Mouse (Mus musculus): ENCODE results near the gene Cd300ld2. TPM values are rescaled to one million over a fixed set of nuclear protein-coding genes. Genes with fewer than 3 reads are reported as not detected.
A peak's percentile ranks its signal among the peaks of the same experiment; 100 is the strongest.

The Cd300ld2 gene
- polyA plus RNA-seq, 1 experiment, result not detected

DNA sequence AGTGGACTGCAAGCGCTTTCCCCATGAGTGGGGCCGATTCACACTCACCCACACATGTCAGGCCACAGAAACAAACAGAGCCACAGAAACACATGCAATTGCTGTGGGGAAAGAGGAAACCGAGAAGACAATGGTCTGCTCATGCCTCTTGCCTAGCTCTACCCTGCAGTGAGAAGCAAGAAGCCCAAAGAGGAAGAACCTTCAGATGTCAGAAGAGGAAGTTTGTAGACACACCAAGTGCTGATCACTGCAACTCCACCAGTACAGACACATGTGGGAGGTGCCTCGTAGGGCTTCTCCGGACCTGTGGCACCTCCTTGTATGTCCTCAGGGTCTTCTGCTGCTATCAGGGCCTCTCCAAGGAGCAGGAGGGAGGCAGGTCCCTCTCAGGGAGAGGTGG lies 11.9 kb downstream of the Cd300ld2 start:
- Histone ChIP-seq H3K4me1 (peaks cover 37% of the 10 kb centered on the region), H3K4me3 (replicated peaks) (peak overlapping the region; percentile 72), H3K36me3 (replicated peaks; ENCODE audit: low read length) (no peaks in the 10 kb centered on the region), H3K9me3 (peaks cover 7% of the 10 kb centered on the region; the same call in 1 of the 2 replicates), H3K27me3 (replicated peaks) (peaks cover 55% of the 10 kb centered on the region)
- no peak for TF ChIP-seq GATA1 (IDR thresholded peaks at IDR 0.05; ENCODE audit: borderline replicate concordance, low read length)
- no peak for TF ChIP-seq FLI1 (IDR thresholded peaks at IDR 0.05; ENCODE audit: low read length)

DNA sequence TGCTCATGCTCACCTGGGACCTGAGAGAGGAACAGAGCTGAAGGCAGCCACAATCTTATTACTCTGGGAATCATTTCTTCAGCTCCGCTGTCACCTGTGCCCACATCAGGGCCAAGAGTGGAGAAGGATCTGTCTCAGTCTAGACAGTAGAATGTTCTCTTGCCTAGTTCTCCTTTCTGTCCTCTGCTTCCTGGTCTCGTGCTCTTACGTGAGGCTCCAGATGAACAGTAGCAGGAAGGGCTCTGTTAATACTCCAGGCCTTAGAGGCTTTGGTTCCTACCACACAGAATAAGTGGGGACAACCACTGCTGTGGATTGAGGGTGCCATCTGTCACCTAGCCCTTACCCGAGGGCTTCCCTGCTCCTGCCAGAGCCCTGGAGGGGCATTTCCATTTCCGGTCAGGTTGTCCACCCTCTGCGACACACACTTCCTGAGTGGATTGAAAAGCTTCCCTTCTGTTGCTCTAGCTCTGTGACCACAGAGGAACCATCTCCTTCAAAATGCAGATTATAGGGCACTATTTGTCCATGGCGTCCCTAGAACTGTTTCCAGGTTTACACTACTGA lies 14.4 kb downstream of the Cd300ld2 start, which contains the start of gene Cd300c2:
Gene Cd300c2, minus strand, starts transcription at position 407 of the 567 bp plus-strand sequence.
- Histone ChIP-seq H3K27me3 (replicated peaks) (peaks cover 64% of the 10 kb centered on the region), H3K36me3 (replicated peaks; ENCODE audit: low read length) (no peaks in the 10 kb centered on the region), H3K4me1 (peaks cover 49% of the 10 kb centered on the region), H3K4me3 (replicated peaks) (peak within 1 kb of the TSS; percentile 79), H3K9me3 (peaks cover 7% of the 10 kb centered on the region; the same call in 1 of the 2 replicates)
- TF ChIP-seq FLI1 (IDR thresholded peaks at IDR 0.05; ENCODE audit: low read length) (no peak), GATA1 (IDR thresholded peaks at IDR 0.05; ENCODE audit: borderline replicate concordance, low read length) (no peak)

DNA sequence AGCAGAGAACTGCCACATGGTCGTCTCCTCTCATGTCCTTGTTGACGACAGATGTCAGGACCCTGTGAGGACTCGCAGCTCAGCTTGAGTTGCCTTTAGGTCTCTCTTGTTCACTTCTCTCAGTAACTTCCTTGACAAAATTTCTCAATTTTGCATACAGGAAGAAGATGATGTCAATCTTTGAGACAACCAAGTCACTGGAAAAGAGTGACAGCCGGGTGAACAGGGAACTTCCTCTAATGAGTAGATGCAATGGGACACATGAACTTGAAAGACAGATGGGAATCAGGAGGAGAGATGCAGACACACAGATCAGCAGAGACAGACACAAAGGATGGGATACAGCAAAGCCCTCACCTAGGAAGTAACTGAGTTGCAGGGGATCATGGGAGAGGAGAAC lies 26.2 kb downstream of the Cd300ld2 start, which contains the start of gene Cd300ld:
Gene Cd300ld, minus strand, starts transcription at position 130 of the 400 bp plus-strand sequence.
- no peaks in the 10 kb centered on the region for H3K36me3 ChIP-seq (replicated peaks; ENCODE audit: low read length)
- H3K4me1 ChIP-seq, result peaks cover 13% of the 10 kb centered on the region
- H3K4me3 ChIP-seq (replicated peaks), result peak within 1 kb of the TSS; percentile 15
- H3K27me3 ChIP-seq (replicated peaks), result peaks cover 21% of the 10 kb centered on the region
- TF ChIP-seq GATA1 (IDR thresholded peaks at IDR 0.05; ENCODE audit: borderline replicate concordance, low read length) (no peak), FLI1 (IDR thresholded peaks at IDR 0.05; ENCODE audit: low read length) (no peak)
- no peaks in the 10 kb centered on the region for H3K9me3 ChIP-seq

DNA sequence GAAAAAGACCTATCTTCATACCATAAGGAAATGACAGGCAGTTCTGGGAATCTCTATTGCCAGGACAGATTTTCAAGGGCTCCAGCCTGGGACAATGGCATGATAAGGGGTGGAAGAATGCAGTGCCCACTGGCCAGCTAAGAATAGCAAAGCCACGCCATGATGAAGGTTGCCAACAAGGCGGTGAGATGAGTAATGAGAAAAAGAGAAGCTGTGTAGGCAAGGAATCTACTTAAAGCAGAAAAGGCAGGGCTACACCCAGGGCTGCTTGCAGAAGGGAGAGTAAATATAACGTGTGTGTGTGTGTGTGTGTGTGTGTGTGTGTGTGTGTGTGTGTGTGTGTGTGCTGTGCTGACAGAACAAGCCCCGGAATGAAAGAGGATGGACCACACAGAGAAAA lies 34.1 kb downstream of the Cd300ld2 start:
- H3K36me3 ChIP-seq (replicated peaks; ENCODE audit: low read length), result no peaks in the 10 kb centered on the region
- H3K4me1 ChIP-seq, result peaks cover 30% of the 10 kb centered on the region
- peak overlapping the region; percentile 28 for H3K4me3 ChIP-seq (replicated peaks)
- H3K27me3 ChIP-seq (replicated peaks), result no peaks in the 10 kb centered on the region
- H3K9me3 ChIP-seq, result no peaks in the 10 kb centered on the region
- TF ChIP-seq GATA1 (IDR thresholded peaks at IDR 0.05; ENCODE audit: borderline replicate concordance, low read length), result no peak

DNA sequence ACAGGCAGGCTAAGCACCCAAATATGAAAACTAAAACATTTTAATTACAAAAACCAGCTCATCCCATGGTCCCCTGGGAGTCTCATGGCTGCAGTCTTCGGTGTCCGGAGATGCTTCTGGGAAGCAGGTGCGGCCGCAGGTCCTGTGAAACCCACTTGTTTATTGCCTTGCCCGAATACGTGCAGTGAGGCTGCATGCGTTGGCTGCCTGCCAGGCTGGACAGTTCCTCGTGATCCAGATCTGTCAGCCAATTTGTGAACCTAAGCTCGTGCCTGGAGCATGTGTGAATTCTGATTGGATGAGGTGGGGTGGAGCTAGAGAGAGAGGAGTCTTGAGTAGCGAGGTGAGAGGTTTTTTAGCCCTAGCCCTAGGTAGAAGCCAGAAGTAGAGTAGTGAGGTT lies 43.3 kb downstream of the Cd300ld2 start:
- TF ChIP-seq GATA1 (IDR thresholded peaks at IDR 0.05; ENCODE audit: borderline replicate concordance, low read length) (no peak), FLI1 (IDR thresholded peaks at IDR 0.05; ENCODE audit: low read length) (no peak)
- Histone ChIP-seq H3K4me1 (peaks cover 14% of the 10 kb centered on the region), H3K36me3 (replicated peaks; ENCODE audit: low read length) (no peaks in the 10 kb centered on the region), H3K9me3 (no peaks in the 10 kb centered on the region), H3K27me3 (replicated peaks) (no peaks in the 10 kb centered on the region), H3K4me3 (replicated peaks) (no peak overlapping the region)

DNA sequence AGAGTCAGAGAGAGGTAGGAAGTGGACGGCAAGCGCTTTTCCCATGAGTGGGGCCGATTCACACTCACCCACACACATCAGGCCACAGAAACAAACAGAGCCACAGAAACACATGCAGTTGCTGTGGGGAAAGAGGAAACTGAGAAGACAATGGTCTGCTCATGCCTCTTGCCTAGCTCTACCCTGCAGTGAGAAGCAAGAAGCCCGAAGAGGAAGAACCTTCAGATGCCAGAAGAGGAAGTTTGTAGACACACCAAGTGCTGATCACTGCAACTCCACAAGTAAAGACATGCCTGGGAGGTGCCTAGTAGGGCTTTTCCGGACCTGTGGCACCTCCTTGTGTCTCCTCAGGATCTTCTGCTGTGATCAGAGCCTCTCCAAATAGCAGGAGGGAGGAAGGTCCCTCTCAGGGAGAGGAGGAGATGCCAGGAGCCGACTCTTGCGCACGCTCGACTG lies 47.2 kb downstream of the Cd300ld2 start, which contains the start of gene Cd300c:
Gene Cd300c, minus strand, starts transcription at position 406 of the 456 bp plus-strand sequence.
- Histone ChIP-seq H3K4me1 (peaks cover 30% of the 10 kb centered on the region), H3K9me3 (no peaks in the 10 kb centered on the region), H3K27me3 (replicated peaks) (no peaks in the 10 kb centered on the region), H3K4me3 (replicated peaks) (no peak within 1 kb of the TSS), H3K36me3 (replicated peaks; ENCODE audit: low read length) (no peaks in the 10 kb centered on the region)
- no peak for TF ChIP-seq GATA1 (IDR thresholded peaks at IDR 0.05; ENCODE audit: borderline replicate concordance, low read length)
- no peak for TF ChIP-seq FLI1 (IDR thresholded peaks at IDR 0.05; ENCODE audit: low read length)

DNA sequence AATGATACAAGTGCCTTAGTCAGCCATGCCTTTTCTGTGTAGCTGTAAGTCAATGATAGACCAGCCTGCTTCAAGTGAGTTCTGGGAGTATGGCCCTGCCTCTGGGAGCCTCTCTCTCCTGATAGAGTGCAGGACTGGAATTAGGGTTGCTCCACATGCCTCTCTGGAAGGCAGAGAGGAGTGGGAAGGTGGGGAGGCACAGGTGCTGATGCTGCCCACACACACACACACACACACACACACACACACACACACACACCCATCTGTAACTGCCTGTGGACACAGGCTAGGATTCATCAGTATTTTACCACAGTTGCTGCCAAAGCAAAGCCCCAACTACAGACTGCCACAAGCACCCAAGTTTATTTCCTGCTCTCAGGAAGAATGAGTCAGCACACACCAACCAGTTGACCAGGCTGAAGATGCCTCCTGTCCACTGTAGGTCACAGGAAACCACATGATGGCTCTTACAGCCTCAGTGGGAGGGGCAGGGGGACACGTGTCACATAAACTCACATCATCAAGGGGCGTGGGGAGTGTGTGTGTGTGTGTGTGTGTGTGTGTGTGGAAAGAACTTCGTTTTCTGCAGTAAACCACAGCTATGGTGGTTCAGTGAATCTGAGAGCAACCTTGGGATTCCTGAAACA lies 50.7 kb downstream of the Cd300ld2 start:
- H3K9me3 ChIP-seq, result no peaks in the 10 kb centered on the region
- peak overlapping the region; percentile 82 for H3K4me3 ChIP-seq (replicated peaks)
- H3K36me3 ChIP-seq (replicated peaks; ENCODE audit: low read length), result no peaks in the 10 kb centered on the region
- H3K27me3 ChIP-seq (replicated peaks), result peaks cover 7% of the 10 kb centered on the region
- H3K4me1 ChIP-seq, result peaks cover 61% of the 10 kb centered on the region
- TF ChIP-seq FLI1 (IDR thresholded peaks at IDR 0.05; ENCODE audit: low read length), result no peak
- TF ChIP-seq GATA1 (IDR thresholded peaks at IDR 0.05; ENCODE audit: borderline replicate concordance, low read length), result no peak

DNA sequence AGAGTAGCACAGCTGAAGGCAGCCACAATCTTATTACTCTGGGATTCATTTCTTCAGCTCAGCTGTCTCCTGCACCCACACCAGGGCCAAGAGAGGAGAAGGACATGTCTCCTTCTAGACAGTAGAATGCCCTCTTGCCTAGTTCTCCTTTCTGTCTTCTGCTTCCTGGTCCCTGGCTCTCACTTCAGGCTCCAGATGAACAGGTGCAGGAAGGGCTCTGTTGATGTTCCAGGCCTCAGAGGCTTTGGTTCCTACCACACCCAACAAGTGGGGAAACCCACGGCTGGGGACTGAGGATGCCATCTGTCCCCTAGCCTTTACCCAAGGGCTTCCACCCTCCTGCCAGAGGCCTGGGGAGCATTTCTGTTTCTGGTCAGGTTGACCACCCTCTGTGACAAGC lies 55.6 kb downstream of the Cd300ld2 start:
- Histone ChIP-seq H3K4me1 (peaks cover 66% of the 10 kb centered on the region), H3K4me3 (replicated peaks) (no peak overlapping the region), H3K36me3 (replicated peaks; ENCODE audit: low read length) (no peaks in the 10 kb centered on the region), H3K27me3 (replicated peaks) (peaks cover 25% of the 10 kb centered on the region), H3K9me3 (no peaks in the 10 kb centered on the region)
- TF ChIP-seq FLI1 (IDR thresholded peaks at IDR 0.05; ENCODE audit: low read length) (no peak), GATA1 (IDR thresholded peaks at IDR 0.05; ENCODE audit: borderline replicate concordance, low read length) (no peak)

Other genes starting within 250 kb of the Cd300ld2 start
- gene Btbd17, start 220.2 kb downstream of the Cd300ld2 start, polyA plus RNA-seq (2012; ENCODE audit: insufficient read depth, low replicate concordance), result 0.04 TPM in 1 of 2 replicates, not detected in the other
- not detected in 2 replicates for gene Gpr142, start 217.3 kb downstream of the Cd300ld2 start, polyA plus RNA-seq (2012; ENCODE audit: insufficient read depth, low replicate concordance)
- gene Gprc5c, start 165.0 kb downstream of the Cd300ld2 start, polyA plus RNA-seq (2012; ENCODE audit: insufficient read depth, low replicate concordance), result 3.2 and 4.8 TPM in 2 replicates
- 3.4 and 3.6 TPM in 2 replicates for gene Cd300a, start 126.2 kb downstream of the Cd300ld2 start, polyA plus RNA-seq (2012; ENCODE audit: insufficient read depth, low replicate concordance)
- 1.3 TPM in 1 of 2 replicates, not detected in the other for gene Cd300lb, start 81.8 kb downstream of the Cd300ld2 start, polyA plus RNA-seq (2012; ENCODE audit: insufficient read depth, low replicate concordance)
- not detected in 2 replicates for gene Cd300c, start 47.0 kb downstream of the Cd300ld2 start, polyA plus RNA-seq (2012; ENCODE audit: insufficient read depth, low replicate concordance)
- 0.63 TPM in 1 of 2 replicates, not detected in the other for gene Cd300ld, start 26.3 kb downstream of the Cd300ld2 start, polyA plus RNA-seq (2012; ENCODE audit: insufficient read depth, low replicate concordance)
- gene Cd300c2, start 14.3 kb downstream of the Cd300ld2 start, polyA plus RNA-seq (2012; ENCODE audit: insufficient read depth, low replicate concordance), result 3.5 TPM in 1 of 2 replicates, not detected in the other
- not detected in 2 replicates for gene Cd300ld4, start 10.8 kb upstream of the Cd300ld2 start, polyA plus RNA-seq (2012; ENCODE audit: insufficient read depth, low replicate concordance)
- not detected in 2 replicates for gene Cd300ld5, start 21.6 kb upstream of the Cd300ld2 start, polyA plus RNA-seq (2012; ENCODE audit: insufficient read depth, low replicate concordance)
- 1.1 TPM in 1 of 2 replicates, not detected in the other for gene Cd300ld3, start 32.2 kb upstream of the Cd300ld2 start, polyA plus RNA-seq (2012; ENCODE audit: insufficient read depth, low replicate concordance)
- not detected in 2 replicates for gene Cd300e, start 46.0 kb upstream of the Cd300ld2 start, polyA plus RNA-seq (2012; ENCODE audit: insufficient read depth, low replicate concordance)
- 8.4 and 19.8 TPM in 2 replicates for gene Rab37, start 75.2 kb upstream of the Cd300ld2 start, polyA plus RNA-seq (2012; ENCODE audit: insufficient read depth, low replicate concordance)
- 1.2 and 3.4 TPM in 2 replicates for gene Cd300lf, start 117.8 kb upstream of the Cd300ld2 start, polyA plus RNA-seq (2012; ENCODE audit: insufficient read depth, low replicate concordance)
- gene Slc9a3r1, start 147.1 kb upstream of the Cd300ld2 start, polyA plus RNA-seq (2012; ENCODE audit: insufficient read depth, low replicate concordance), result 123 and 223 TPM in 2 replicates
- gene Tmem104, start 171.3 kb upstream of the Cd300ld2 start, polyA plus RNA-seq (2012; ENCODE audit: insufficient read depth, low replicate concordance), result 9.2 and 14.1 TPM in 2 replicates
- 23.4 and 27.1 TPM in 2 replicates for gene Nat9, start 171.7 kb upstream of the Cd300ld2 start, polyA plus RNA-seq (2012; ENCODE audit: insufficient read depth, low replicate concordance)